Mouse (Mus musculus) heart, postnatal 36 days (tissue): ENCODE measurements around the gene Rad51b. TPM values are rescaled to one million over a fixed set of nuclear protein-coding genes. Genes with fewer than 3 reads are reported as not detected.

Experiments used
- DNase-seq, 2 experiments: peaks; one replicate each; pipeline ENCODE4 v3.0.0; 2021 to 2022
- intact Hi-C: fragments of 180-260 bp; cut with DNase I; formaldehyde crosslinking; loops from one replicate; pipeline ENCODE4 v1.15.1; 2025
- total RNA-seq, 2 experiments: library from RNA; stranded (reverse); gene quantifications; 2 replicates each; pipeline ENCODE4 v1.2.3; 2021

The Rad51b gene
- total RNA-seq, 2 experiments from 2014 or later = 0.53 to 0.60 TPM

GRCm38 (mm10) chr12:79859354-79860247 is 562.5 kb downstream of the Rad51b start:
- intact Hi-C loops = loop anchor here (2.0 kb wide), 1 partner anchor 19 kb away; no protein-coding TSS in a partner anchor
- peak; percentile 59 to 71 for DNase-seq

DNA sequence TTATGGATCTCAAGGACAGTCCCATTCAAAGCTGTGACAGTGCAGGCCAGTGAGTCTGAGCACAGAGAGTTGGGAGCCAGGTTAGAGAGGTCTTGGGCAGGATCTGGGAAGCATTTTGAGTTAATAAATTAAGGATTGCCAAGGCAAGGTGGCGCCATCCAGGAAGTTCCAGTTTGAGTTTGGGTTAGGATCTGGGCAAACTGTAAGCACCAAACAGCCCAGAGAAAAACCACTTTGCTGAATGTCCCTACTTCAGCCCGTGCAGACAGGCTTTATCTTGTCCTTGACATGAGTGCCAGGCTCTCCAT is 563.1 kb downstream of the Rad51b start:
- DNase-seq = no peak
- intact Hi-C loops = no loop called here

Other genes starting within 250 kb of the Rad51b start
- 1 to 10 TPM; 2.9 to 3.5 TPM for gene Pigh, start 207.6 kb upstream of the Rad51b start, total RNA-seq
- gene Arg2, start 166.5 kb upstream of the Rad51b start, total RNA-seq = not detected
- 10 to 100 TPM; 84.1 to 92.4 TPM for gene Vti1b, start 124.6 kb upstream of the Rad51b start, total RNA-seq
- gene Rdh11, start 105.0 kb upstream of the Rad51b start, total RNA-seq = 1 to 10 TPM; 3.3 to 3.5 TPM
- gene Rdh12, start 88.4 kb upstream of the Rad51b start, total RNA-seq = not detected
- gene Zfyve26, start 978 bp upstream of the Rad51b start, total RNA-seq = 10 to 100 TPM; 14.2 to 17.6 TPM